Mouse (Mus musculus): ENCODE measurements around the gene Ttc9. TPM values are rescaled to one million over a fixed set of nuclear protein-coding genes. Genes with fewer than 3 reads are reported as not detected.

The Ttc9 gene
- 43.5 and 43.8 TPM in 2 replicates for polyA plus RNA-seq (2012; rRNA removed)

DNA sequence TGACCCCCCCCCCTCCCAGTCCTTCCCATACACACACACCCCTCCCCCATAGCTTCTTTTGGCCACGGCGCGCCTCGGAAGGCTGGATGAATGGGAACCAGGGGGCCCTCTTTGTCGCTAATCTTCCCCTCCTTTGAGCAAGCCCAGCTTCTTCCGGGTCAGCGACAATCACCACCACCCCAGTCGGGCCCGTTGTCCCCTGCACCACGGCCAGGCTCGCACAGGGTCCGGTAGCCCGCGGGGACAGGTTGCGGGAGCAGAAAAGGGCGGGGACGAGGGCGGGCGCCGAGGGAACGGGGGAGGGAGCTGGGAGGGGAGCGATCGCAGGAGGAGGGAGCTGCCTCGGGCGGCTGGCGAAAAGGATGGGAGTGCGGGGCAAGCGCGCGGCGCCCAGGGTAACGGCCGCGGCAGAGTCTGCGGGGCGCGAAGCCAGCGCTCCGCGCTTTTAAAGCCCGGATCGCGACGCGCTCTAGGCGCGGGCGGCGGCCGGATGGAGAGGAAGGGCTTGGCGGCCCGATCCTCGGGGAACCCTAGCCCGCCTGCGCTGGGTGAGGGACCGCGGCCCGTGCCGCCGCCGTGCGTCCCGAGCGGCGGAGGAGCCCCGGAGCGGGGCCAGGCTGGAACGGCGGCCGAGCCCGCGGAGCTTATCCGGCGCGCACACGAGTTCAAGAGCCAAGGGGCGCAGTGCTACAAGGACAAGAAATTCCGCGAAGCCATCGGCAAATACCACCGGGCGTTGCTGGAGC, at the start of gene Ttc9:
Ttc9 (plus strand) TSS at position 335 of the 746 bp plus-strand sequence.
- TF ChIP-seq POLR2A (IDR thresholded peaks at IDR 0.05; ENCODE audit: borderline replicate concordance, insufficient read depth, low read length), result 0 out of 2 replicates have a peak, but pooled peaks have one; percentile 45
- no peak for TF ChIP-seq CTCF (IDR thresholded peaks at IDR 0.05; ENCODE audit: borderline replicate concordance, insufficient read depth, low read depth, low read length)
- under 1% methylated on average over 80 of the region's 82 CpGs for WGBS
- no peaks in the 10 kb centered on the region for H3K27me3 ChIP-seq (ENCODE audit: control insufficient read depth, insufficient read depth, low read length)

DNA sequence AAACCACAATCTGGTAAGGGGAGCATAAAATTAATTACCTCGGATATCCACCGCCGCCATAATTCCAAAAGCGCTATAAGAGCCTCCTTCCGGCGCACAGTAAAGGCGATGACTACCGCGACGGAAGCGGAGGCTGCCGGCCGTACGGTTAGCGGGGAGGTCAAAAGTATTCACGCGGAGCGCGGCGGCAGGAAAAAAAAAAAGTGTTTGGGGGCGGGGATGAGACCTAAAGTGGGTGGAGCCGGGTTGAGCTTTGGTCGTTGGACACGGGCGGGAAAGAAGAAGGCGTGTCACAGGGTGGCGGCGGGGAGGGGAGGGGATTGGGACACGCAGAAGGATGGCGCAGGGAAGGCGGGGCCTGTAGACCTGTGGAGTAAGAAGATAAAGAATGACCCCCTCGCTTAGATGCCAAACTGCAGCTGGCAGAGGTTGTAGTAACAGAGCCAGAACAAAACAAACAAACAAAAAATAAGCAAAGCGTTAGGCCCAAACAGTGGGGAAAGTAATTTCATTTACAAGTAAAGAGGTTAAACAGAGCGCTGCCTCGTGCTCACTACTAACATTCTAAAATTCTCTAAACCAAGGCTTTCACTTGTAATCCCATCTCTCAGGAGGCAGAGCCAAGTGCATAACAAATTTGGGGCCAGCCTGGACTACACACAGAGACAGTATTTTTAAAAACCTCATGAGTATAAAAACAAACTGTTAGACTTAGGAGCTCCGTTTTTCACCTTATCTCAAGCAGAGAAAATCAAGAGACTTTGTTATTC, 36.0 kb upstream of the Ttc9 start, which contains the start of gene Med6:
Med6 (minus strand) TSS at position 107 of the 770 bp plus-strand sequence.
- H3K27ac ChIP-seq (ENCODE audit: insufficient read depth, low read length), result no peak within 1 kb of the TSS
- TF ChIP-seq POLR2A (IDR thresholded peaks at IDR 0.05; ENCODE audit: borderline replicate concordance, insufficient read depth, low read length), result peak; percentile 22; the same call in 1 of the 2 replicates
- no peak for TF ChIP-seq CTCF (IDR thresholded peaks at IDR 0.05; ENCODE audit: borderline replicate concordance, insufficient read depth, low read depth, low read length)
- H3K27me3 ChIP-seq (ENCODE audit: control insufficient read depth, insufficient read depth, low read length), result no peaks in the 10 kb centered on the region
- H3K4me3 ChIP-seq (replicated peaks; ENCODE audit: insufficient read depth, low read depth, low read length), result peak within 1 kb of the TSS; percentile 87
- 3% methylated on average over 36 of the region's 36 CpGs for WGBS
- DNase-seq, result peak; percentile 93 to 95
- H3K4me1 ChIP-seq (ENCODE audit: control insufficient read depth, insufficient read depth, low read length), result no peaks in the 10 kb centered on the region

More for the DNA sequence above, at the start of gene Ttc9:
- peak; percentile 82 to 84 for DNase-seq
- Histone ChIP-seq H3K4me1 (ENCODE audit: control insufficient read depth, insufficient read depth, low read length) (peaks cover 9% of the 10 kb centered on the region), H3K4me3 (replicated peaks; ENCODE audit: insufficient read depth, low read depth, low read length) (peak within 1 kb of the TSS; percentile 90), H3K27ac (ENCODE audit: insufficient read depth, low read length) (peak within 1 kb of the TSS; percentile 88)

DNA sequence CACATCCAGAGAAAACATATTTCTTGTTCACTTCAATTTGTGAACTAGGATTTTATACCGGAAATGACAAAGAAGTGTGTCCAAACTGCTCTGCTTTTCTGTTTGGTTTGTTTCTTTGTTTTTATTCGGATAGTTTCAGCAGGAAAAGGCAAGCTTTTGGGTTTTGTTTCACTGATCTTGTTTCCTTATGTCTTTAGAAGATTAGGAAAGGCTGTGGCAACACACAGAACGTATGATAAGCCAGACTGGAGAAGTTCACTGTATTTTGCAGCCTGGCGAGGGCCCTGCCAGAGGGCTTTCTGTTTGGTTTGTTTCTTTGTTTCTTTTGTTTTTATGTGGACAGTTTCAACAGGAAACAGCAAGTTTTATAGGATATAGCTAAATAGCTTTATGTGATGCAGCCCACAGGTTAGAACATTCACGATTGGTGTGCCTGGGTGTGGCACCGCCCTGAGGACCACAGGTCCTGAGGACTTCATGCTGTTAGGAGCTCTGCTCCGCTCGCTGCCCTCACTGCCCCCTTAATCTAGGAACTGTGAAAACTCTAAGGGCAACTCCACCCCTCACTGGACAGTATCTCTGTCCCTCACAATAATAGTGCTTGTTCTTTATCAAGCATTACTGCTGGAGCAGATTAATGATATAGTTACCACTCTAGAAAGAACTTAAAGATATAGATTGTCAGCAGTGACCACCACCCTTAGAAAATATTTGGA, 34.3 kb upstream of the Ttc9 start:
- no peak for DNase-seq
- no peaks in the 10 kb centered on the region for H3K27me3 ChIP-seq (ENCODE audit: control insufficient read depth, insufficient read depth, low read length)
- H3K4me1 ChIP-seq (ENCODE audit: control insufficient read depth, insufficient read depth, low read length), result no peaks in the 10 kb centered on the region
- no peak overlapping the region for H3K27ac ChIP-seq (ENCODE audit: insufficient read depth, low read length)
- TF ChIP-seq POLR2A (IDR thresholded peaks at IDR 0.05; ENCODE audit: borderline replicate concordance, insufficient read depth, low read length) (no peak), CTCF (IDR thresholded peaks at IDR 0.05; ENCODE audit: borderline replicate concordance, insufficient read depth, low read depth, low read length) (no peak)
- H3K4me3 ChIP-seq (replicated peaks; ENCODE audit: insufficient read depth, low read depth, low read length), result no peak overlapping the region
- WGBS, result 75% methylated on average over 8 of the region's 8 CpGs

DNA sequence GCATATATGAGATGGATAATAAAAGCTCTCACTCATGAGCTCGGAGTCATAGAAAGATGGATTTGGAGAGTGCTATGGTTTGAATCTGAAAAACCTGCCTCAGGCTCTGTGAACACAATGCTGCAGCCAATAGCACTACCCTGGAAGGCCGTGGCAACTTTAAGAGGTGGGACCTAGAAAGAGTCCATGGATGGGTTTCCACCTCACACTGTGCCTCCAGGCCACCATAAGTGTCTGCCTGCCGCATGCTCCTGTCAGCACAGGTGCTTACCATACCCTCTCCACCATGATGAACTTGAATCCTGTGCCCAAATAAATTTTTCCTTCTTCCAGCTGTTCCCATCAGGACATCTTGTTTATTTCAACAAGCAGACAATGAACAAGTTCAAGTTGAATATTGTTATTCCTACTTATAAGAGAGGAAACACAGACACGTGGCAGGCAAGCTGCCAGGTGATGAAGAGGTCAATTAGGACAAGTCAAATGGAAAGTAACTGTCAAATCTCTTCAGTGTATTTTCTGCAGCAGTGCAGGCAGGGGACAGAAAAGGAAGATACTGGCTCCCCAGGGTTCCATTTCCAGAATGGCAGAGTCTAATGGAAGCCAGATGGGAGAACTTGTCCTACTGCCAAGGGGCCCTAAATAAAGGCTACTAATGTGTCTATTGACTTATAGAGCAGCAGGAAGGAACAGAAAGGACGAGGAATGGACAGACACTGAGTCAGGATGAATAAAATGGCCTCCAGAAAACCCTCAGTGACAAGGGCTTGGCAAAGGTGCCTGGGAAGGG, 25.9 kb upstream of the Ttc9 start:
- WGBS, result 21% methylated on average over 5 of the region's 5 CpGs
- H3K27ac ChIP-seq (ENCODE audit: insufficient read depth, low read length), result no peak overlapping the region

DNA sequence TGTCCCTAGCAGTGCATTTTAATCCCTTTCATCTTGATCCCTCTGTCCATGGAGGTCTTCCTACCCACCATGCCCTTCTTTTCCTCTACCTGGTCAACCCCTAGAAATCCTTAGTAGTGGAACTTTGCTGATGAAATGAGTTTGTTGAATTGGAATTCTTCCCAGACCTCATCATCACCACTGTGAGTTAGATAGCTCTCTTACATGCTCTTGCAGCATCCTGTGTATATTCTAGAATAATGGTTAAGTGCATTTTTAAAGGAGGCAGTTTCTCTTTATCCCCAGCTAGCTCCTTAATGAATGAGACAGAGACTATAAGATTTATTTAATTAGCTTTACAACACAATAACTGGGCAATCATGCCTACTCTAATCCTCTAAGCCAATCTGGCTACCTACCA, 21.6 kb upstream of the Ttc9 start:
- TF ChIP-seq CTCF (IDR thresholded peaks at IDR 0.05; ENCODE audit: borderline replicate concordance, insufficient read depth, low read depth, low read length) (no peak), POLR2A (IDR thresholded peaks at IDR 0.05; ENCODE audit: borderline replicate concordance, insufficient read depth, low read length) (no peak)
- H3K27ac ChIP-seq (ENCODE audit: insufficient read depth, low read length), result no peak overlapping the region
- H3K4me1 ChIP-seq (ENCODE audit: control insufficient read depth, insufficient read depth, low read length), result no peaks in the 10 kb centered on the region
- no peaks in the 10 kb centered on the region; the same call in 1 of the 2 replicates for H3K27me3 ChIP-seq (ENCODE audit: control insufficient read depth, insufficient read depth, low read length)
- no peak for DNase-seq
- H3K4me3 ChIP-seq (replicated peaks; ENCODE audit: insufficient read depth, low read depth, low read length), result no peak overlapping the region

More for the DNA sequence above, 25.9 kb upstream of the Ttc9 start:
- TF ChIP-seq POLR2A (IDR thresholded peaks at IDR 0.05; ENCODE audit: borderline replicate concordance, insufficient read depth, low read length) (no peak), CTCF (IDR thresholded peaks at IDR 0.05; ENCODE audit: borderline replicate concordance, insufficient read depth, low read depth, low read length) (no peak)
- no peaks in the 10 kb centered on the region for H3K27me3 ChIP-seq (ENCODE audit: control insufficient read depth, insufficient read depth, low read length)
- no peaks in the 10 kb centered on the region for H3K4me1 ChIP-seq (ENCODE audit: control insufficient read depth, insufficient read depth, low read length)
- no peak for DNase-seq
- H3K4me3 ChIP-seq (replicated peaks; ENCODE audit: insufficient read depth, low read depth, low read length), result no peak overlapping the region

DNA sequence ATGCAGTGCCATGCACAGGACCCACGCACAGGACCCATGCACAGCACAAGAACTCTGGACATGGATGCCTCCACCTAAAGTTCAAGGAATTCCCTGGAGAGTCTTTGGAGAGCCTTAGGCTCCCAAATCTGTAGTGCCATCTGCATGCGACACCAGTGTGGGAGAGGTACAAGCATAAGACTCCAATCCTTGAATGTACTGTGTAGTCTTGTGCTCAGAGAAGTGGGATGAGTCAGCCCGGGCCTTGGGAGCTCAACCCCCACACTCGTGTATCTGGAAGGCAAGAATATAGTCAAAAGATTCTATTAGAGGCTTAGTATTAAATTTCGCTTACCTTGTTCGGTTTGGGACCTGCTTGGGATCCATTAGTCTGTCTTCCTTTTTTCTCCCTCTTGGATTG, 15.2 kb upstream of the Ttc9 start:
- H3K4me1 ChIP-seq (ENCODE audit: control insufficient read depth, insufficient read depth, low read length), result no peaks in the 10 kb centered on the region
- no peak for DNase-seq
- no peaks in the 10 kb centered on the region; the same call in 1 of the 2 replicates for H3K27me3 ChIP-seq (ENCODE audit: control insufficient read depth, insufficient read depth, low read length)
- TF ChIP-seq CTCF (IDR thresholded peaks at IDR 0.05; ENCODE audit: borderline replicate concordance, insufficient read depth, low read depth, low read length), result no peak
- TF ChIP-seq POLR2A (IDR thresholded peaks at IDR 0.05; ENCODE audit: borderline replicate concordance, insufficient read depth, low read length), result no peak
- WGBS, result 78% methylated on average over 6 of the region's 6 CpGs
- H3K27ac ChIP-seq (ENCODE audit: insufficient read depth, low read length), result no peak overlapping the region
- H3K4me3 ChIP-seq (replicated peaks; ENCODE audit: insufficient read depth, low read depth, low read length), result no peak overlapping the region

DNA sequence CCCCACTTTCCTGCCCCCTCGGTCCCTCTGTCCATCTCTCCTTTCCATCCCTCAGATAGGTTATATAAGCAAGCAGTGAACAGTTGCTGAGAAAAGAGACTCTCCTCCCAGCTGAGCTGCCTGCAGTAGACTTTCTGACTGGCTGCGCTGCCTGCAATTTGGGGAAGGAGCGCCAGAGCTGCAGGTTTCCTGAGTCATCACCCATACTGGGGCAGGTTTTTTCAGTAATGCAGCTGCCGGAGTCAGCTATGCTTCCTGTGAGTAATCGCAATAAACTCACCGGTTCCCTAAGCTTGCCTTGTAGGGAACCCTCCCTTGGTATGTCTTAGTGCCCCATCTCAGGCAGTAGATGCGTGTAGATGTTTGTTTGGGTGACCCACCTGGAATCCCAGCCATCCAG, 14.1 kb upstream of the Ttc9 start:
- H3K27ac ChIP-seq (ENCODE audit: insufficient read depth, low read length), result no peak overlapping the region
- no peak overlapping the region for H3K4me3 ChIP-seq (replicated peaks; ENCODE audit: insufficient read depth, low read depth, low read length)
- WGBS, result 82% methylated on average over 7 of the region's 7 CpGs
- no peaks in the 10 kb centered on the region for H3K4me1 ChIP-seq (ENCODE audit: control insufficient read depth, insufficient read depth, low read length)
- no peaks in the 10 kb centered on the region; the same call in 1 of the 2 replicates for H3K27me3 ChIP-seq (ENCODE audit: control insufficient read depth, insufficient read depth, low read length)
- TF ChIP-seq POLR2A (IDR thresholded peaks at IDR 0.05; ENCODE audit: borderline replicate concordance, insufficient read depth, low read length), result no peak
- no peak for TF ChIP-seq CTCF (IDR thresholded peaks at IDR 0.05; ENCODE audit: borderline replicate concordance, insufficient read depth, low read depth, low read length)
- no peak for DNase-seq
